Mouse (Mus musculus) midbrain, postnatal 0 days (tissue): ENCODE data around the gene Smim13. TPM values are rescaled to one million over a fixed set of nuclear protein-coding genes. Genes with fewer than 3 reads are reported as not detected.

Experiments used
- ATAC-seq: fragments of 200-750 bp; cut with Nextera tagmentation; 2 replicates; pipeline ENCODE4 v1.8.0; 2017; ENCODE audit warnings: moderate number of reproducible peaks, mild to moderate bottlenecking, moderate TSS enrichment, moderate library complexity; ENCODE audit not compliant: low FRiP score
- DNase-seq: peaks from one replicate; pipeline ENCODE4 v3.0.0-alpha.2; 2015; ENCODE audit warnings: low spot score
- H3K27ac ChIP-seq: fragments of 300-500 bp; sonication (generic); 2 replicates; pipeline ENCODE4 v1.5.1; 2014; ENCODE audit warnings: low read depth, mild to moderate bottlenecking, low read length, mixed read lengths
- H3K27me3 ChIP-seq: fragments of 300-500 bp; sonication (generic); 2 replicates; pipeline ENCODE4 v1.6.1; 2014; ENCODE audit warnings: low read length, control low read depth, mixed read lengths; ENCODE audit not compliant: insufficient read depth
- H3K36me3 ChIP-seq: fragments of 300-500 bp; sonication (generic); 2 replicates; pipeline ENCODE4 v1.6.1; 2014; ENCODE audit warnings: low read length, control low read depth, mixed read lengths; ENCODE audit not compliant: insufficient read depth
- H3K4me1 ChIP-seq: fragments of 300-500 bp; sonication (generic); 2 replicates; pipeline ENCODE4 v1.6.1; 2014; ENCODE audit warnings: mild to moderate bottlenecking, control low read depth, antibody characterized with exemption, low read length, mixed read lengths; ENCODE audit not compliant: insufficient read depth
- H3K4me2 ChIP-seq: fragments of 300-500 bp; sonication (generic); 2 replicates; pipeline ENCODE4 v1.6.1; 2014; ENCODE audit warnings: low read depth, mild to moderate bottlenecking, low read length, mixed read lengths; ENCODE audit not compliant: poor library complexity, severe bottlenecking
- H3K4me3 ChIP-seq: fragments of 300-500 bp; sonication (generic); 2 replicates; pipeline ENCODE4 v1.5.1; 2014; ENCODE audit warnings: low read depth, mild to moderate bottlenecking, low read length, moderate library complexity
- H3K9ac ChIP-seq: fragments of 300-500 bp; sonication (generic); replicated peaks from 2 replicates; pipeline ENCODE4 v1.6.1; 2014; ENCODE audit warnings: mild to moderate bottlenecking, low read length, moderate library complexity, mixed read lengths; ENCODE audit not compliant: poor library complexity, severe bottlenecking
- H3K9me3 ChIP-seq: fragments of 300-500 bp; sonication (generic); 2 replicates; pipeline ENCODE4 v1.6.1; 2016; ENCODE audit warnings: low read length, control low read depth
- CTCF ChIP-seq: IDR thresholded peaks from 2 replicates; pipeline ENCODE4 v1.5.1; 2016; ENCODE audit warnings: antibody characterized with exemption, mild to moderate bottlenecking
- WGBS: fragments of 180-500 bp; shearing (Covaris S2); extraction: QIAGEN DNeasy Blood & Tissue Kit; methylation state at CpG from one replicate; pipeline ENCODE4 v1.1.7; 2014; 5-methylcytosine and 5-hydroxymethylcytosine counted together
- polyA plus RNA-seq: library from polyadenylated mRNA; unstranded; fragments of >200 nt; fragmentation: Nextera tagmentation; extraction: Ambion mirVana; gene quantifications from 2 replicates; pipeline ENCODE4 v1.2.1, GENCODE M21; 2015
- total RNA-seq: library from RNA; depleted of rRNA; stranded (reverse); fragments of >200 nt; gene quantifications from 2 replicates; pipeline ENCODE4 v1.2.3, GENCODE M21; 2014

Smim13 gene
- total and polyA plus RNA-seq, 2 experiments from 2014 or later = 27.8 to 46.5 TPM

GRCm38 (mm10) chr13:41233241-41233640 is 16.4 kb upstream of the Smim13 start:
- TF ChIP-seq CTCF = no peak
- H3K27ac ChIP-seq = no peak overlapping the region
- no peaks in the 10 kb centered on the region for H3K4me1 ChIP-seq

GRCm38 (mm10) chr13:41235181-41235580 is 14.5 kb upstream of the Smim13 start:
- ATAC-seq = no peak
- Histone ChIP-seq H3K27me3 (no peaks in the 10 kb centered on the region), H3K27ac (no peak overlapping the region), H3K9ac (no peak overlapping the region), H3K36me3 (no peaks in the 10 kb centered on the region), H3K4me3 (no peak overlapping the region), H3K4me2 (no peak overlapping the region), H3K4me1 (no peaks in the 10 kb centered on the region), H3K9me3 (no peaks in the 10 kb centered on the region)
- DNase-seq = no peak
- TF ChIP-seq CTCF = no peak
- WGBS = 87% methylated on average over 6 of the region's 6 CpGs

More at GRCm38 (mm10) chr13:41233241-41233640, 16.4 kb upstream of the Smim13 start:
- Histone ChIP-seq H3K4me2 (no peak overlapping the region), H3K36me3 (no peaks in the 10 kb centered on the region), H3K9me3 (no peaks in the 10 kb centered on the region), H3K4me3 (no peak overlapping the region), H3K9ac (no peak overlapping the region), H3K27me3 (no peaks in the 10 kb centered on the region)
- ATAC-seq (no peak), DNase-seq (no peak)
- 91% methylated on average over 7 of the region's 7 CpGs for WGBS

- DNase-seq = no peak
- Histone ChIP-seq H3K27me3 (no peaks in the 10 kb centered on the region), H3K4me2 (no peak overlapping the region), H3K36me3 (no peaks in the 10 kb centered on the region), H3K4me1 (no peaks in the 10 kb centered on the region), H3K27ac (no peak overlapping the region), H3K4me3 (no peak overlapping the region), H3K9ac (no peak overlapping the region), H3K9me3 (no peaks in the 10 kb centered on the region)
- no peak for TF ChIP-seq CTCF
- 78% methylated on average over 13 of the region's 13 CpGs for WGBS
- no peak for ATAC-seq
Measured at GRCm38 (mm10) chr13:41235845-41236741, 13.6 kb upstream of the Smim13 start.

- ATAC-seq (0 out of 2 replicates have a peak, but pooled peaks have one; percentile 23), DNase-seq (no peak)
- no peak for TF ChIP-seq CTCF
- Histone ChIP-seq H3K9me3 (no peaks in the 10 kb centered on the region), H3K9ac (no peak overlapping the region), H3K4me2 (no peak overlapping the region), H3K27ac (no peak overlapping the region), H3K27me3 (no peaks in the 10 kb centered on the region), H3K4me1 (no peaks in the 10 kb centered on the region), H3K36me3 (no peaks in the 10 kb centered on the region), H3K4me3 (no peak overlapping the region)
- 81% methylated on average over 10 of the region's 10 CpGs for whole genome bisulfite sequencing
Measured at GRCm38 (mm10) chr13:41238035-41238804, 11.4 kb upstream of the Smim13 start.

GRCm38 (mm10) chr13:41238805-41239130 is 10.9 kb upstream of the Smim13 start:
- H3K4me1 ChIP-seq = no peaks in the 10 kb centered on the region

GRCm38 (mm10) chr13:41241557-41241956 is 8.1 kb upstream of the Smim13 start:
- Histone ChIP-seq H3K27me3 (no peaks in the 10 kb centered on the region), H3K4me3 (no peak overlapping the region), H3K9ac (no peak overlapping the region), H3K27ac (no peak overlapping the region), H3K36me3 (no peaks in the 10 kb centered on the region), H3K4me1 (no peaks in the 10 kb centered on the region), H3K9me3 (no peaks in the 10 kb centered on the region), H3K4me2 (no peak overlapping the region)
- 84% methylated on average over 2 of the region's 2 CpGs for WGBS
- TF ChIP-seq CTCF = no peak
- ATAC-seq (no peak), DNase-seq (no peak)

More at GRCm38 (mm10) chr13:41238805-41239130, 10.9 kb upstream of the Smim13 start:
- DNase-seq = peak; percentile 77
- 0 out of 2 replicates have a peak, but pooled peaks have one; percentile 62 for ATAC-seq
- Histone ChIP-seq H3K36me3 (no peaks in the 10 kb centered on the region), H3K4me2 (no peak overlapping the region), H3K27ac (no peak overlapping the region), H3K27me3 (no peaks in the 10 kb centered on the region), H3K4me3 (no peak overlapping the region), H3K9ac (no peak overlapping the region), H3K9me3 (no peaks in the 10 kb centered on the region)
- 7% methylated on average over 5 of the region's 5 CpGs for WGBS
- peak; percentile 93 for TF ChIP-seq CTCF
